Mouse (Mus musculus) myocyte (in vitro differentiated cells): ENCODE data around the gene Asna1. TPM values are rescaled to one million over a fixed set of nuclear protein-coding genes. Genes with fewer than 3 reads are reported as not detected.

ENCODE experiments used
- H3K27me3 ChIP-seq: one replicate; pipeline ENCODE4 v1.6.1; 2011; ENCODE audit not compliant: control insufficient read depth, insufficient read depth, insufficient read length
- H3K36me3 ChIP-seq: one replicate; pipeline ENCODE4 v1.6.1; 2011; ENCODE audit not compliant: control insufficient read depth, insufficient read depth
- H3K4me2 ChIP-seq: one replicate; pipeline ENCODE4 v1.6.1; 2011; ENCODE audit warnings: low read depth, control low read depth
- H3K4me3 ChIP-seq: one replicate; pipeline ENCODE4 v1.5.1; 2011; ENCODE audit warnings: mild to moderate bottlenecking, control low read depth, moderate library complexity
- H3K79me2 ChIP-seq: one replicate; pipeline ENCODE4 v1.6.1; 2011; ENCODE audit not compliant: control insufficient read depth, insufficient read depth
- H3ac ChIP-seq: one replicate; pipeline ENCODE4 v1.6.1; 2011; ENCODE audit not compliant: control insufficient read depth, insufficient read length
- CEBPB ChIP-seq: IDR thresholded peaks from 2 replicates; pipeline ENCODE4 v1.6.1; 2011; ENCODE audit warnings: mild to moderate bottlenecking, moderate library complexity; ENCODE audit not compliant: poor library complexity, insufficient read depth, severe bottlenecking
- E2F4 ChIP-seq: IDR thresholded peaks from one replicate; pipeline ENCODE4 v1.6.1; 2011; ENCODE audit warnings: mild to moderate bottlenecking, control low read depth, moderate library complexity; ENCODE audit not compliant: insufficient read depth
- MAX ChIP-seq: IDR thresholded peaks from one replicate; pipeline ENCODE4 v1.6.1; 2011; ENCODE audit warnings: low read depth, mild to moderate bottlenecking, control low read depth
- MYOD1 ChIP-seq, 3 experiments: IDR thresholded peaks; one replicate each; pipeline ENCODE4 v1.6.1; 2011; ENCODE audit warnings: control low read depth in 2 of 3, low read depth in 2 of 3, mild to moderate bottlenecking in 2 of 3, moderate library complexity in 1 of 3; ENCODE audit not compliant: insufficient read length in 2 of 3, control insufficient read depth in 1 of 3
- MYOG ChIP-seq, 3 experiments: IDR thresholded peaks; one replicate each; pipeline ENCODE4 v1.6.1; 2011; ENCODE audit warnings: control low read depth in 2 of 3, low read depth in 2 of 3, mild to moderate bottlenecking in 2 of 3; ENCODE audit not compliant: insufficient read length in 2 of 3, control insufficient read depth in 1 of 3, insufficient read depth in 1 of 3
- POLR2A ChIP-seq: IDR thresholded peaks from one replicate; pipeline ENCODE4 v1.6.1; 2011; ENCODE audit warnings: low read depth, mild to moderate bottlenecking, control low read depth, moderate library complexity; ENCODE audit not compliant: insufficient read length
- POLR2AphosphoS2 ChIP-seq: IDR thresholded peaks from one replicate; pipeline ENCODE4 v1.6.1; 2011; ENCODE audit warnings: low read depth, control low read depth; ENCODE audit not compliant: insufficient read length
- REST ChIP-seq: IDR thresholded peaks from one replicate; pipeline ENCODE4 v1.6.1; 2011; ENCODE audit warnings: mild to moderate bottlenecking, control low read depth, moderate library complexity; ENCODE audit not compliant: insufficient read depth, insufficient read length
- SRF ChIP-seq: IDR thresholded peaks from one replicate; pipeline ENCODE4 v1.6.1; 2011; ENCODE audit warnings: low read depth; ENCODE audit not compliant: control insufficient read depth, insufficient read length
- TCF12 ChIP-seq: IDR thresholded peaks from one replicate; pipeline ENCODE4 v1.6.1; 2011; ENCODE audit warnings: mild to moderate bottlenecking, control low read depth; ENCODE audit not compliant: poor library complexity, insufficient read depth, severe bottlenecking
- TCF3 ChIP-seq: IDR thresholded peaks from one replicate; pipeline ENCODE4 v1.6.1; 2011; ENCODE audit warnings: low read depth, control low read depth; ENCODE audit not compliant: insufficient read length
- USF1 ChIP-seq: IDR thresholded peaks from one replicate; pipeline ENCODE4 v1.6.1; 2011; ENCODE audit warnings: low read depth, mild to moderate bottlenecking, control low read depth, moderate library complexity
- polyA plus RNA-seq: library from polyadenylated mRNA; unstranded; fragments of >200 nt; fragmentation: generic; extraction: Trizol; gene quantifications from one replicate; pipeline ENCODE4 v1.2.1, GENCODE M21; 2012; ENCODE audit warnings: missing spikeins

Gene Asna1
- polyA plus RNA-seq, 1 experiment: 204 TPM

- Histone ChIP-seq H3ac (no peak overlapping the region), H3K4me2 (peak overlapping the region; percentile 95), H3K27me3 (no peaks in the 10 kb centered on the region), H3K4me3 (peak overlapping the region; percentile 24), H3K36me3 (no peaks in the 10 kb centered on the region), H3K79me2 (no peaks in the 10 kb centered on the region)
- TF ChIP-seq MYOG (IDR thresholded peaks at IDR 0.05; ENCODE audit: control insufficient read depth in 1 of 3, insufficient read depth in 1 of 3, insufficient read length in 2 of 3, low read depth in 2 of 3) (no peak), USF1 (no peak), SRF (no peak), MAX (no peak), TCF3 (no peak), E2F4 (no peak), CEBPB (no peak), POLR2AphosphoS2 (no peak), POLR2A (no peak), MYOD1 (IDR thresholded peaks at IDR 0.05; ENCODE audit: control insufficient read depth in 1 of 3, insufficient read length in 2 of 3, low read depth in 2 of 3) (no peak), REST (no peak)
These were observed 38.6 kb downstream of the Asna1 start for GRCm38 (mm10) chr8:84986379-84986945.

DNA sequence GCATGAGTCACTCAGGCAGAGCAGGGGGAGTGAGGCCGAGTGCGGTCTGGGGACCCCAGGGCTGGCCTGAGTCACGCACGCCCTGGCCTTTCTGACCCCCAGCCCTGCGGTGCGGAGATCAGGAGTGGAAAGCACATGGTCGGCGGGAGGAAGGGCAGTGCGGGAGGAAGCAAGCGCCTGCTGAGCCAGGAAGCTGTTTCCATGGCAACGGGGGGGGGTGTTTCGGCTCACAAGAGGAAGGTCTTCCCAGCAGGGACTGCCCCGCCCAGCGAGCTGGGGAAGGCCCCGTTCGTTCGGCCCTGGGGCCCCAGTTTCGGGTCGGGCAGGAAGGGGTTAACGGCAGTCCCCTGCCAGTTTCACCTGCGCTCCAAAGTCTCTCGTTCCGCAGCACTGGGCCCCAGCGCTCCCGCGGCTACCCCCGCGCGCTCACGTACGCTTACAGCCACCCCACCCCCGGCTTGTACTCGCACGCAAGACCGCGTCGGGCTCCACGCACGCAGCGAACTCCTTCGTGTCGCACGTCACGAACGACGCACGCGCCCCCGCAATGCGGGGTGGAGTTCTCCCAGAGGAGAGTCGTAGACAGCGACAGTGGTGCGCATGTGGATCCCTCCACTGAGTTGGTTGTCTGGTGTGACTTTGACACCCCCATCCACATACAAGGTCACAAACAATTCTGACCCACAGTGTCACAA, 39.2 kb downstream of the Asna1 start:
- TF ChIP-seq POLR2AphosphoS2 (peak; percentile 32), TCF12 (no peak), E2F4 (no peak), REST (no peak), USF1 (no peak), CEBPB (no peak), POLR2A (peak; percentile 57), MAX (peak; percentile 10), SRF (no peak), TCF3 (no peak), MYOD1 (IDR thresholded peaks at IDR 0.05; ENCODE audit: control insufficient read depth in 1 of 3, insufficient read length in 2 of 3, low read depth in 2 of 3) (no peak), MYOG (IDR thresholded peaks at IDR 0.05; ENCODE audit: control insufficient read depth in 1 of 3, insufficient read depth in 1 of 3, insufficient read length in 2 of 3, low read depth in 2 of 3) (no peak)
- Histone ChIP-seq H3K36me3 (no peaks in the 10 kb centered on the region), H3K4me3 (peak overlapping the region; percentile 24), H3K4me2 (peak overlapping the region; percentile 95), H3ac (peak overlapping the region; percentile 1), H3K79me2 (no peaks in the 10 kb centered on the region), H3K27me3 (no peaks in the 10 kb centered on the region)

DNA sequence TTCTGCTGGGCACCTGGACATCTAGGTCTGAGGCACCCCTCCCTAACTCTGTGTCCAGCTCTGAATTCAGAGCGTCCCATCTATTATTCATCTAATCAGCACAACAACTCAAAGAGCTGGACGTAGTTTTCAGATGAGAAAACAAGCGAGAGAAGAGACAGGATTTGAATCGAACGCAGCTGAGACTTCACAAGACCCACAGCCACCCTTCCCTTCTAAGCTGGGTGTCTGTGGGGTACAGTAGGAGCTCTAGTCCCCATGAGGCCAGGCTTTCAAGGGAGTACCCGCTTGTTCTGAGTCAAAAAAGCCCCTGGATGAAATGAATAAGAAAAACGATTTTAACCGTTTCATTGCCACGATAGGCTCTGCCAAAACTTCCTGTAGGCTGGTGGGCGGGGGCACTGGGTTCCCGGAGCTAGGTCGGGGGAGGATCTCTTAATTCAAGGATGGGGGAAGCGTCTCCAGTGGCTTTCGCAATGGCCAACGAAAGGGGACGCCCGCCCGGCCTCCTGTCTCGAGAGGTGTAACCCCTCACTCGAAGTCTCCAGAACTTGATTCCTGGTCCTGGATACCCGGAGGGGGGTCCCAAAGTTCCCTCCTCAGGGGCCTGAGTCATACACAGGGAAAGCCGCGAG, 39.9 kb downstream of the Asna1 start:
- Histone ChIP-seq H3K27me3 (no peaks in the 10 kb centered on the region), H3K4me3 (peak overlapping the region; percentile 24), H3K36me3 (no peaks in the 10 kb centered on the region), H3K79me2 (no peaks in the 10 kb centered on the region), H3ac (peak overlapping the region; percentile 1), H3K4me2 (peak overlapping the region; percentile 95)
- peak; percentile 2 for TF ChIP-seq POLR2A
- TF ChIP-seq REST: no peak
- TF ChIP-seq TCF12: no peak
- TF ChIP-seq E2F4: no peak
- TF ChIP-seq TCF3: no peak
- peak; percentile 57 for TF ChIP-seq CEBPB

- Histone ChIP-seq H3K36me3 (no peaks in the 10 kb centered on the region), H3K4me3 (peak overlapping the region; percentile 24), H3K27me3 (no peaks in the 10 kb centered on the region), H3K79me2 (no peaks in the 10 kb centered on the region), H3K4me2 (peak overlapping the region; percentile 95), H3ac (no peak overlapping the region)
- no peak for TF ChIP-seq MAX
- TF ChIP-seq POLR2A: peak; percentile 30
- TF ChIP-seq E2F4: no peak
- TF ChIP-seq CEBPB: no peak
- no peak for TF ChIP-seq TCF3
- no peak for TF ChIP-seq REST
- no peak for TF ChIP-seq USF1
- no peak for TF ChIP-seq MYOG (IDR thresholded peaks at IDR 0.05; ENCODE audit: control insufficient read depth in 1 of 3, insufficient read depth in 1 of 3, insufficient read length in 2 of 3, low read depth in 2 of 3)
- TF ChIP-seq SRF: no peak
- TF ChIP-seq MYOD1 (IDR thresholded peaks at IDR 0.05; ENCODE audit: control insufficient read depth in 1 of 3, insufficient read length in 2 of 3, low read depth in 2 of 3): no peak
- no peak for TF ChIP-seq TCF12
- TF ChIP-seq POLR2AphosphoS2: peak; percentile 23
These were observed 40.6 kb downstream of the Asna1 start for GRCm38 (mm10) chr8:84984294-84985048.
